Mouse (Mus musculus) liver, embryonic 18 days (tissue): ENCODE data around the gene Stat5b. TPM values are rescaled to one million over a fixed set of nuclear protein-coding genes. Genes with fewer than 3 reads are reported as not detected.

ENCODE experiments used
- polyA plus RNA-seq: library from polyadenylated mRNA; depleted of rRNA; stranded (reverse); fragments of >200 nt; gene quantifications from 2 replicates; pipeline ENCODE4 v1.2.3, GENCODE M21; 2012; rRNA removed

Gene Stat5b
- 13.3 and 16.0 TPM in 2 replicates for polyA plus RNA-seq

GRCm38 (mm10) chr11:100850038-100850777 lies at the start of gene Stat5b:
Gene Stat5b, minus strand, starts transcription at chr11:100850724.

GRCm38 (mm10) chr11:100858935-100859578 lies 8.5 kb upstream of the Stat5b start, which contains the start of gene Stat5a:
Gene Stat5a, plus strand, starts transcription at chr11:100859351.

GRCm38 (mm10) chr11:100770646-100771408 lies 79.7 kb downstream of the Stat5b start, which contains the start of gene Ghdc:
Gene Ghdc, minus strand, starts transcription at chr11:100770957.

GRCm38 (mm10) chr11:100762831-100763230 lies 87.7 kb downstream of the Stat5b start, which contains the start of gene Hcrt:
Gene Hcrt, minus strand, starts transcription at chr11:100762931.

DNA sequence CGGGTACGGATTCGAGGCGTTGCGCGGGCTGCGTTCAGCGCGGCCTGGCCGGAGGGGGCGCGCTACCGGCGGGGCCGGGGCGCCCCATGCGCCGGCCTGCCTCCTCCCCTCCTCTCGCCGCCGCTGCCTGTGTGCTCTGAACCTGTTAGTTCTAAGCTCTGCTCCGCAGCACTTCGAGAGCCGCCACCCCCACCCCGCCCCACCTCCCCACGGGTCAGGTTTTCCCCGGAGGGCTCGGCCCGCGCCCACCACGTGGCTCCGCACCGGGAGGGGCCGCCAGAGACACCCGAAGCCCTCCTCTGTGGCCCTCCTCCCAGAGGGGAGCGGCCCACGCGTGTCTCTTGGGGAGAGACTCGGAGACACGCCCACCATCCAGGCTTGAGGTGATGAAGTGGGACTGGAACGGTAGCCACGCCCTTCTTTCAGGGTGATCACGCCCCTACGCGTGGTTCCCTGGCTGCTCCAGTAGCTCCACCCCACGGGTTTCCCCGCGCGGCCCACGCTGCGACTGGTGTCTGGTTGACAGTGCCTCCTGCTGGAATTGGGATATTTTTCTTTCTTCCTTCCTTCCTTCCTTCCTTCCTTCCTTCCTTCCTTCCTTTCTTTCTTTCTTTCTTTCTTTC lies 90.8 kb downstream of the Stat5b start, which contains the start of gene Kcnh4:
Gene Kcnh4, minus strand, starts transcription at position 332 of the 623 bp plus-strand sequence.

DNA sequence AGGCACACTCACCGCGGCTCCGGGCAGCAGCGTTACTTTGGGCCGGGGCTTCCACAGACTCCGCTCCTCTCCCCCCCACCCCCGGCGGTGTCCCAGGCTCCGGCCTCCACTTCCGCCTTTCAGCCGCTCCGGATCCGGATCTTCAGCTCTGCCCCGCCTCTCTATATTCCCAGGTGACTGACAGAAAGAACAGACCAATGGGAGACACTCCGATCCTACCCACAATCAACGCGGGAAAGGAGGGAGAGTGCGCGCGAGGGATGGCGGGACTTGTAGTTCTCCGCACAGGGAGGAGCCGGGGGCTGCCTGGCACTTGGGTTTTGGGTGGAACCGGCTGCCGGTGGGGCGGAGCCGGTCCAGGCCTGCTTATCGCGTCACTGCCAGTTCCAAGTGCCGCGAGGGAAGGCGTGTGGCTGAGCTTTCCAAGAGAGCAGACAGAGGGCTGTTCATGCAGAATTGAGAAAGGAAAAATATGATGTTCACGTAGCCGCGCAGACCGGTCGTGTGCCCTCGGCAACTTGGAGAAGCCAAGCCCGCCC lies 112.4 kb downstream of the Stat5b start, which contains the start of gene Rab5c:
Gene Rab5c, minus strand, starts transcription at position 150 of the 539 bp plus-strand sequence.

Other genes starting within 250 kb of the Stat5b start
- gene Nkiras2, start 231.5 kb downstream of the Stat5b start, polyA plus RNA-seq: 24.7 and 28.6 TPM in 2 replicates
- gene Dnajc7, start 230.6 kb downstream of the Stat5b start, polyA plus RNA-seq: 66.1 and 73.5 TPM in 2 replicates
- 0.01 and 0.06 TPM in 2 replicates for gene Zfp385c, start 158.3 kb downstream of the Stat5b start, polyA plus RNA-seq
- 7.3 and 8.9 TPM in 2 replicates for gene Dhx58, start 146.5 kb downstream of the Stat5b start, polyA plus RNA-seq
- 12.1 and 14.0 TPM in 2 replicates for gene Kat2a, start 138.3 kb downstream of the Stat5b start, polyA plus RNA-seq
- gene Hspb9, start 136.9 kb downstream of the Stat5b start, polyA plus RNA-seq: not detected in 2 replicates
- 96.2 and 98.0 TPM in 2 replicates for gene Rab5c, start 112.5 kb downstream of the Stat5b start, polyA plus RNA-seq
- not detected in 2 replicates for gene Kcnh4, start 90.8 kb downstream of the Stat5b start, polyA plus RNA-seq
- not detected in 2 replicates for gene Hcrt, start 87.8 kb downstream of the Stat5b start, polyA plus RNA-seq
- 3.8 and 4.0 TPM in 2 replicates for gene Ghdc, start 79.8 kb downstream of the Stat5b start, polyA plus RNA-seq
- gene Stat5a, start 8.6 kb upstream of the Stat5b start, polyA plus RNA-seq: 5.8 and 6.9 TPM in 2 replicates
- gene Stat3, start 88.8 kb upstream of the Stat5b start, polyA plus RNA-seq: 33.5 and 39.3 TPM in 2 replicates
- 14.0 and 15.8 TPM in 2 replicates for gene Cavin1, start 120.2 kb upstream of the Stat5b start, polyA plus RNA-seq
- gene Atp6v0a1, start 158.7 kb upstream of the Stat5b start, polyA plus RNA-seq: 20.6 and 24.1 TPM in 2 replicates
- gene Naglu, start 219.3 kb upstream of the Stat5b start, polyA plus RNA-seq: 9.4 and 9.9 TPM in 2 replicates
- 0.35 and 0.42 TPM in 2 replicates for gene Hsd17b1, start 227.7 kb upstream of the Stat5b start, polyA plus RNA-seq
- 30.0 and 30.3 TPM in 2 replicates for gene Coasy, start 231.8 kb upstream of the Stat5b start, polyA plus RNA-seq
- 19.0 and 21.5 TPM in 2 replicates for gene Mlx, start 236.6 kb upstream of the Stat5b start, polyA plus RNA-seq
- 7.1 and 7.6 TPM in 2 replicates for gene Psmc3ip, start 244.7 kb upstream of the Stat5b start, polyA plus RNA-seq